In the genomic region with DNA sequence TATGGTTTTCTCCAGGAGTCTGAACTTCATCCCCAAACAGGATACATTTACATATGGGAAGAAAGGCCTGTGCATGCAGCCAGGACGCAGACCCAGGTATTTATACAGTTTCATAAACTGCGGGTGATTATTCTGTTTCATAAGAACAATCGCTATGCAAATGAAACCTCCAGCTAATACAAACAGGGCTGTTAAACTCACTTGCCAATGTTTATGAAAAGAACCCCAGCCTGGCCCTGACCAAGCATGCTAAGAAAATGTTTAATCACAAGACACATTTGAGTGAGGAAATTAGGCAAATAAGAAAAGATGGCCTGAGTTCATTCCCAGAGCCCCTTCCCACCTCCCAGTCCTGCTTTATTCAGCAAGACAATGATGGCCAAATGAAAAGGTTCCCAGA, we compare ENCODE assay signal across 18 mouse cellular contexts. TPM values are rescaled to one million over a fixed set of nuclear protein-coding genes. Genes with fewer than 3 reads are reported as not detected.
DNase-seq lines count a peak whose midpoint lies in the region; ATAC-seq lines count a peak whose summit lies in the region.
"Had no signal": no experiment of that assay in that cellular context is flagged by ENCODE, and none has a peak within 500 bp of the region (broad histone marks: within the 10 kb centered on the region; RNA-seq: fewer than 3 reads in every experiment).

No protein-coding gene starts in this region.

- DNase-seq in embryonic facial prominence, embryonic 10.5 days (ENCODE audit: low spot score): no peak
- DNase-seq in neural tube, embryonic 11.5 days (ENCODE audit: low spot score): no peak
- no peak for DNase-seq in neural tube, embryonic 10.5 days (ENCODE audit: extremely low spot score, low spot score)
- DNase-seq in limb, embryonic 10.5 days (ENCODE audit: low spot score): no peak
- no peak for DNase-seq in urinary bladder, adult 18-20 months (ENCODE audit: low spot score in 2 of 2)
- DNase-seq in embryo, embryonic 9.5 days (ENCODE audit: extremely low spot score): no peak
- DNase-seq in urinary bladder, postnatal 25 days (ENCODE audit: low spot score): no peak
- DNase-seq: adrenal gland, postnatal 10 days; cerebellum, postnatal 25 days; kidney, postnatal 25 days; liver, postnatal 0 days had no signal

- H3K9ac ChIP-seq in embryonic facial prominence, embryonic 13.5 days: no peak overlapping the region
- H3K9ac ChIP-seq in neural tube, embryonic 11.5 days (ENCODE audit: low read length): no peak overlapping the region
- H3K9ac ChIP-seq: embryonic facial prominence, embryonic 12.5 days; limb, embryonic 13.5 days; liver, postnatal 0 days had no signal

- peak overlapping the region; percentile 95 for H3K27ac ChIP-seq in embryonic facial prominence, embryonic 13.5 days
- no peak overlapping the region for H3K27ac ChIP-seq in embryonic facial prominence, embryonic 10.5 days (replicated peaks)
- H3K27ac ChIP-seq in neural tube, embryonic 11.5 days (ENCODE audit: low read depth, low read length): peak overlapping the region; percentile 14; the same call in 1 of the 2 replicates
- peak overlapping the region; percentile 81; the same call in 1 of the 2 replicates for H3K27ac ChIP-seq in limb, embryonic 10.5 days
- H3K27ac ChIP-seq: macrophage had no signal

- no peak overlapping the region for H3K4me3 ChIP-seq in embryonic facial prominence, embryonic 13.5 days
- no peak overlapping the region for H3K4me3 ChIP-seq in embryonic facial prominence, embryonic 10.5 days
- H3K4me3 ChIP-seq in neural tube, embryonic 11.5 days (ENCODE audit: low read depth, low read length): no peak overlapping the region
- no peak overlapping the region for H3K4me3 ChIP-seq in limb, embryonic 10.5 days
- H3K4me3 ChIP-seq: embryonic facial prominence, embryonic 12.5 days; limb, embryonic 13.5 days; myocyte had no signal

- 71% methylated on average over 3 of the region's 3 CpGs for WGBS in embryonic facial prominence, embryonic 13.5 days
- 79% methylated on average over 3 of the region's 3 CpGs for WGBS in embryonic facial prominence, embryonic 10.5 days
- WGBS in neural tube, embryonic 11.5 days: 67% methylated on average over 3 of the region's 3 CpGs
- WGBS in limb, embryonic 10.5 days: 83% methylated on average over 3 of the region's 3 CpGs

- no peaks in the 10 kb centered on the region for H3K9me3 ChIP-seq in embryonic facial prominence, embryonic 13.5 days
- no peaks in the 10 kb centered on the region for H3K9me3 ChIP-seq in embryonic facial prominence, embryonic 10.5 days
- H3K9me3 ChIP-seq in neural tube, embryonic 11.5 days (ENCODE audit: control insufficient read depth, low read length): no peaks in the 10 kb centered on the region
- H3K9me3 ChIP-seq in limb, embryonic 10.5 days (replicated peaks): no peaks in the 10 kb centered on the region
- H3K9me3 ChIP-seq: embryonic facial prominence, embryonic 12.5 days; limb, embryonic 13.5 days had no signal

- no peaks in the 10 kb centered on the region for H3K36me3 ChIP-seq in embryonic facial prominence, embryonic 13.5 days
- 0 out of 2 replicates have a peak, but pooled peaks cover 2% of the 10 kb centered on the region for H3K36me3 ChIP-seq in embryonic facial prominence, embryonic 10.5 days (replicated peaks)
- no peaks in the 10 kb centered on the region for H3K36me3 ChIP-seq in neural tube, embryonic 11.5 days (ENCODE audit: control insufficient read depth, insufficient read depth, low read length)
- peaks cover 5% of the 10 kb centered on the region; the same call in 1 of the 2 replicates for H3K36me3 ChIP-seq in limb, embryonic 10.5 days
- H3K36me3 ChIP-seq: embryonic facial prominence, embryonic 12.5 days; limb, embryonic 13.5 days had no signal

- no peak overlapping the region for H3K4me2 ChIP-seq in embryonic facial prominence, embryonic 13.5 days
- H3K4me2 ChIP-seq in neural tube, embryonic 11.5 days (ENCODE audit: low read depth): no peak overlapping the region

- ATAC-seq in embryonic facial prominence, embryonic 13.5 days (ENCODE audit: insufficient number of reproducible peaks, insufficient read depth, low FRiP score, low TSS enrichment, low read depth): no peak
- ATAC-seq in neural tube, embryonic 11.5 days (ENCODE audit: insufficient read depth, low FRiP score, low TSS enrichment): no peak
- ATAC-seq: intestine, embryonic 16.5 days; liver, postnatal 0 days had no signal

- no peaks in the 10 kb centered on the region for H3K27me3 ChIP-seq in embryonic facial prominence, embryonic 13.5 days
- H3K27me3 ChIP-seq in embryonic facial prominence, embryonic 10.5 days (replicated peaks; ENCODE audit: low read depth, poor library complexity, severe bottlenecking): no peaks in the 10 kb centered on the region
- H3K27me3 ChIP-seq in neural tube, embryonic 11.5 days (ENCODE audit: control insufficient read depth, insufficient read depth, low read length): no peaks in the 10 kb centered on the region
- no peaks in the 10 kb centered on the region for H3K27me3 ChIP-seq in limb, embryonic 10.5 days (ENCODE audit: low read depth, poor library complexity, severe bottlenecking)
- H3K27me3 ChIP-seq: CH12.LX; embryonic facial prominence, embryonic 12.5 days; limb, embryonic 13.5 days had no signal

- peaks cover 70% of the 10 kb centered on the region for H3K4me1 ChIP-seq in embryonic facial prominence, embryonic 13.5 days
- H3K4me1 ChIP-seq in embryonic facial prominence, embryonic 10.5 days: peaks cover 79% of the 10 kb centered on the region
- peaks cover 62% of the 10 kb centered on the region for H3K4me1 ChIP-seq in neural tube, embryonic 11.5 days (ENCODE audit: control insufficient read depth, insufficient read depth, low read length)
- peaks cover 77% of the 10 kb centered on the region for H3K4me1 ChIP-seq in limb, embryonic 10.5 days

RNA-seq across cellular contexts. Expression of gene Zfp423, which starts 22.2 kb away (rescaled TPM):
- polyA plus RNA-seq in embryonic facial prominence, embryonic 13.5 days (2015; fragmentation: Nextera tagmentation; extraction: Ambion mirVana): 30.5 and 33.3 TPM in 2 replicates
- 22.0 and 23.4 TPM in 2 replicates for polyA plus RNA-seq in embryonic facial prominence, embryonic 10.5 days (2016; fragmentation: Nextera tagmentation; extraction: Ambion mirVana)
- polyA plus RNA-seq in neural tube, embryonic 11.5 days (2014; fragmentation: Nextera tagmentation; extraction: Ambion mirVana): 40.6 and 40.7 TPM in 2 replicates
- 23.6 and 29.4 TPM in 2 replicates for polyA plus RNA-seq in limb, embryonic 10.5 days (2016; fragmentation: Nextera tagmentation; extraction: Ambion mirVana)
- polyA plus RNA-seq: macrophage had no signal
